Comparison of ENCODE assay signal across 8 mouse cellular contexts in genomic region chr9:57562896-57563372, GRCm38 (mm10). TPM values are rescaled to one million over a fixed set of nuclear protein-coding genes. Genes with fewer than 3 reads are reported as not detected.
A peak's percentile ranks its signal among the peaks of the same experiment; 100 is the strongest.
DNase-seq lines count a peak whose midpoint lies in the region; ATAC-seq and TF ChIP-seq lines count a peak whose summit lies in the region.

No protein-coding gene starts in this region.

- peaks cover 31% of the 10 kb centered on the region for H3K4me1 ChIP-seq in heart, embryonic 10.5 days
- H3K4me1 ChIP-seq in bone marrow, adult 2 months (ENCODE audit: control insufficient read depth, insufficient read depth, low read length): peaks cover 8% of the 10 kb centered on the region
- peaks cover 46% of the 10 kb centered on the region for H3K4me1 ChIP-seq in liver, embryonic 13.5 days (replicated peaks)
- peaks cover 14% of the 10 kb centered on the region for H3K4me1 ChIP-seq in testis, adult 2 months (ENCODE audit: control insufficient read depth, insufficient read depth, low read length)

- no peaks in the 10 kb centered on the region for H3K27me3 ChIP-seq in heart, embryonic 10.5 days (ENCODE audit: insufficient read depth, poor library complexity, severe bottlenecking)
- no peaks in the 10 kb centered on the region for H3K27me3 ChIP-seq in liver, embryonic 13.5 days
- no peaks in the 10 kb centered on the region for H3K27me3 ChIP-seq in testis, adult 2 months (ENCODE audit: control insufficient read depth, insufficient read depth, low read length)

- WGBS in heart, embryonic 10.5 days: 53% methylated on average over 4 of the region's 4 CpGs
- 35% methylated on average over 4 of the region's 4 CpGs for WGBS in bone marrow, adult 2 months
- 33% methylated on average over 4 of the region's 4 CpGs for WGBS in liver, embryonic 13.5 days (ENCODE audit: insufficient replicate concordance)

- H3K4me3 ChIP-seq in heart, embryonic 10.5 days: no peak overlapping the region
- peak overlapping the region; percentile 40 for H3K4me3 ChIP-seq in bone marrow, adult 2 months (replicated peaks; ENCODE audit: control insufficient read depth, low read depth, low read length)
- H3K4me3 ChIP-seq in liver, embryonic 13.5 days (replicated peaks): no peak overlapping the region
- peak overlapping the region; percentile 52 for H3K4me3 ChIP-seq in testis, adult 2 months (ENCODE audit: control insufficient read depth, low read depth, low read length)

- ATAC-seq in liver, embryonic 13.5 days (ENCODE audit: low read depth): no peak

- H3K4me2 ChIP-seq in liver, embryonic 13.5 days: peak overlapping the region; percentile 81

- no peak for TF ChIP-seq POLR2A in bone marrow, adult 2 months (IDR thresholded peaks at IDR 0.05; ENCODE audit: borderline replicate concordance, control insufficient read depth, low read depth, low read length)
- no peak for TF ChIP-seq POLR2A in testis, adult 2 months (IDR thresholded peaks at IDR 0.05; ENCODE audit: control insufficient read depth, low read depth, low read length)

- no peak for TF ChIP-seq CTCF in bone marrow, adult 2 months (IDR thresholded peaks at IDR 0.05; ENCODE audit: control insufficient read depth, insufficient read depth, low read length)
- TF ChIP-seq CTCF in testis, adult 2 months (IDR thresholded peaks at IDR 0.05; ENCODE audit: control insufficient read depth, insufficient read depth, insufficient replicate concordance, low read depth, low read length): no peak

- intact Hi-C loops in heart, postnatal 14 days (cut with DNase I): no loop called here

- H3K9ac ChIP-seq in liver, embryonic 13.5 days: no peak overlapping the region

- H3K36me3 ChIP-seq in heart, embryonic 10.5 days: peaks cover under 1% of the 10 kb centered on the region
- peaks cover 4% of the 10 kb centered on the region for H3K36me3 ChIP-seq in liver, embryonic 13.5 days
- no peaks in the 10 kb centered on the region for H3K36me3 ChIP-seq in testis, adult 2 months (ENCODE audit: control insufficient read depth, insufficient read depth, low read length)

- H3K9me3 ChIP-seq in heart, embryonic 10.5 days: no peaks in the 10 kb centered on the region
- H3K9me3 ChIP-seq in liver, embryonic 13.5 days (replicated peaks): no peaks in the 10 kb centered on the region

- H3K27ac ChIP-seq in heart, embryonic 10.5 days: no peak overlapping the region
- H3K27ac ChIP-seq in bone marrow, adult 2 months (ENCODE audit: control insufficient read depth, insufficient read depth, low read depth, low read length, poor library complexity): peak overlapping the region; percentile 64
- peak overlapping the region; percentile 58 for H3K27ac ChIP-seq in liver, embryonic 13.5 days
- H3K27ac ChIP-seq in testis, adult 2 months (ENCODE audit: control insufficient read depth, insufficient read depth, low read depth, low read length): peak overlapping the region; percentile 54

- DNase-seq in heart, adult 11 months: peak; percentile 98
- DNase-seq in heart, embryonic 10.5 days (ENCODE audit: low spot score): no peak
- DNase-seq in heart, postnatal 14 days: peak; percentile 62 to 77
- no peak for DNase-seq in liver, embryonic 13.5 days
- DNase-seq in layer of hippocampus, adult 9-11 months: no peak
- DNase-seq in thymus, postnatal 10 days (ENCODE audit: low spot score in 2 of 2): no peak

RNA-seq across cellular contexts. Expression of gene Scamp2, which starts 2.2 kb away (rescaled TPM):
- polyA plus RNA-seq in heart, embryonic 10.5 days (2016; fragmentation: Nextera tagmentation; extraction: Ambion mirVana): 53.5 and 53.9 TPM in 2 replicates
- 21.3 and 46.4 TPM in 2 replicates for polyA plus RNA-seq in bone marrow, adult 2 months (2011; ENCODE audit: insufficient read depth, insufficient read length, low replicate concordance, missing spikeins)
- total RNA-seq in heart, postnatal 14 days (2021): 10 to 100 TPM; 28.0 to 32.7 TPM
- 26.9 and 27.6 TPM in 2 replicates for polyA plus RNA-seq in liver, embryonic 13.5 days (2015; fragmentation: Nextera tagmentation; extraction: Ambion mirVana)
- 465 and 495 TPM in 2 replicates for polyA plus RNA-seq in testis, adult 2 months (2012; rRNA removed)

RNA-seq across cellular contexts. Expression of gene Mpi, which starts 10.4 kb away (rescaled TPM):
- 80.6 and 102 TPM in 2 replicates for polyA plus RNA-seq in heart, embryonic 10.5 days (2016; fragmentation: Nextera tagmentation; extraction: Ambion mirVana)
- 11.7 and 17.8 TPM in 2 replicates for polyA plus RNA-seq in bone marrow, adult 2 months (2011; ENCODE audit: insufficient read depth, insufficient read length, low replicate concordance, missing spikeins)
- 100 to 1,000 TPM; 162 to 176 TPM for total RNA-seq in heart, postnatal 14 days (2021)
- polyA plus RNA-seq in liver, embryonic 13.5 days (2015; fragmentation: Nextera tagmentation; extraction: Ambion mirVana): 12.3 and 13.2 TPM in 2 replicates
- 268 and 282 TPM in 2 replicates for polyA plus RNA-seq in testis, adult 2 months (2012; rRNA removed)

RNA-seq across cellular contexts. Expression of gene Fam219b, which starts 25.6 kb away (rescaled TPM):
- 14.2 and 14.9 TPM in 2 replicates for polyA plus RNA-seq in heart, embryonic 10.5 days (2016; fragmentation: Nextera tagmentation; extraction: Ambion mirVana)
- polyA plus RNA-seq in bone marrow, adult 2 months (2011; ENCODE audit: insufficient read depth, insufficient read length, low replicate concordance, missing spikeins): 8.4 and 10.3 TPM in 2 replicates
- total RNA-seq in heart, postnatal 14 days (2021): 1 to 10 TPM; 5.0 to 5.9 TPM
- 7.6 and 8.2 TPM in 2 replicates for polyA plus RNA-seq in liver, embryonic 13.5 days (2015; fragmentation: Nextera tagmentation; extraction: Ambion mirVana)
- 2.3 and 2.8 TPM in 2 replicates for polyA plus RNA-seq in testis, adult 2 months (2012; rRNA removed)

RNA-seq across cellular contexts. Expression of gene Ulk3, which starts 26.3 kb away (rescaled TPM):
- polyA plus RNA-seq in heart, embryonic 10.5 days (2016; fragmentation: Nextera tagmentation; extraction: Ambion mirVana): 17.4 and 21.8 TPM in 2 replicates
- polyA plus RNA-seq in bone marrow, adult 2 months (2011; ENCODE audit: insufficient read depth, insufficient read length, low replicate concordance, missing spikeins): 17.8 and 35.6 TPM in 2 replicates
- 1 to 10 TPM; 8.9 to 9.1 TPM for total RNA-seq in heart, postnatal 14 days (2021)
- 3.6 and 3.7 TPM in 2 replicates for polyA plus RNA-seq in liver, embryonic 13.5 days (2015; fragmentation: Nextera tagmentation; extraction: Ambion mirVana)
- 9.2 and 9.5 TPM in 2 replicates for polyA plus RNA-seq in testis, adult 2 months (2012; rRNA removed)

RNA-seq across cellular contexts. Expression of gene Cox5a, which starts 41.9 kb away (rescaled TPM):
- polyA plus RNA-seq in heart, embryonic 10.5 days (2016; fragmentation: Nextera tagmentation; extraction: Ambion mirVana): 911 and 1,292 TPM in 2 replicates
- 158 and 215 TPM in 2 replicates for polyA plus RNA-seq in bone marrow, adult 2 months (2011; ENCODE audit: insufficient read depth, insufficient read length, low replicate concordance, missing spikeins)
- 1,000 to 10,000 TPM; 2,287 to 2,318 TPM for total RNA-seq in heart, postnatal 14 days (2021)
- polyA plus RNA-seq in liver, embryonic 13.5 days (2015; fragmentation: Nextera tagmentation; extraction: Ambion mirVana): 412 and 430 TPM in 2 replicates
- 335 and 344 TPM in 2 replicates for polyA plus RNA-seq in testis, adult 2 months (2012; rRNA removed)

Comparison
In these comparisons a context has a peak if more than half of its experiments do, and no peak if none do; other contexts are left out.
1. DNase-seq: peak in heart, adult 11 months (single experiment) and heart, postnatal 14 days (2 of 2); none in heart, embryonic 10.5 days (single experiment), liver, embryonic 13.5 days (single experiment), layer of hippocampus, adult 9-11 months (single experiment) and thymus, postnatal 10 days (0 of 2).
2. H3K4me3 ChIP-seq: peak in bone marrow, adult 2 months (single experiment) and testis, adult 2 months (single experiment); none in heart, embryonic 10.5 days (single experiment) and liver, embryonic 13.5 days (single experiment).